Mouse (Mus musculus) ovary, postnatal 10 days (tissue): ENCODE measurements around the gene Ism1.

Source experiments
- DNase-seq: peaks from one replicate; pipeline ENCODE4 v3.0.0; 2022; ENCODE audit warnings: low spot score

Gene Ism1

GRCm38 (mm10) chr2:139677809-139678274 is at the start of gene Ism1:
Ism1 (plus strand) TSS chr2:139678178.
- peak; percentile 49 for DNase-seq

GRCm38 (mm10) chr2:139628731-139629130 is 49.2 kb upstream of the Ism1 start:
- DNase-seq, result no peak

- DNase-seq, result no peak
These were observed 48.3 kb upstream of the Ism1 start for GRCm38 (mm10) chr2:139629653-139630052.

GRCm38 (mm10) chr2:139634506-139634905 is 43.5 kb upstream of the Ism1 start:
- no peak for DNase-seq

- DNase-seq, result no peak
These were observed 40.1 kb upstream of the Ism1 start for GRCm38 (mm10) chr2:139637861-139638260.

GRCm38 (mm10) chr2:139641757-139642385 is 36.1 kb upstream of the Ism1 start:
- no peak for DNase-seq

GRCm38 (mm10) chr2:139649518-139649917 is 28.5 kb upstream of the Ism1 start:
- DNase-seq, result no peak

- DNase-seq, result no peak
These were observed 21.2 kb upstream of the Ism1 start for GRCm38 (mm10) chr2:139656750-139657149.

GRCm38 (mm10) chr2:139671838-139672237 is 6.1 kb upstream of the Ism1 start:
- no peak for DNase-seq

GRCm38 (mm10) chr2:139672371-139672770 is 5.6 kb upstream of the Ism1 start:
- DNase-seq, result no peak

GRCm38 (mm10) chr2:139677065-139677762 is 764 bp upstream of the Ism1 start:
- DNase-seq, result peak; percentile 33

- peak; percentile 10 for DNase-seq
These were observed 530 bp downstream of the Ism1 start for GRCm38 (mm10) chr2:139678275-139679140.

GRCm38 (mm10) chr2:139682540-139682939 is 4.6 kb downstream of the Ism1 start:
- DNase-seq, result no peak

- DNase-seq, result no peak
These were observed 11.5 kb downstream of the Ism1 start for GRCm38 (mm10) chr2:139689442-139690003.

GRCm38 (mm10) chr2:139693521-139693920 is 15.5 kb downstream of the Ism1 start:
- DNase-seq, result no peak

GRCm38 (mm10) chr2:139694638-139695037 is 16.7 kb downstream of the Ism1 start:
- no peak for DNase-seq

- no peak for DNase-seq
These were observed 18.6 kb downstream of the Ism1 start for GRCm38 (mm10) chr2:139696578-139696977.

- DNase-seq, result no peak
These were observed 22.6 kb downstream of the Ism1 start for GRCm38 (mm10) chr2:139700609-139701008.

- no peak for DNase-seq
These were observed 27.0 kb downstream of the Ism1 start for GRCm38 (mm10) chr2:139704951-139705350.

- DNase-seq, result no peak
These were observed 30.4 kb downstream of the Ism1 start for GRCm38 (mm10) chr2:139708194-139708899.

- DNase-seq, result no peak
These were observed 33.7 kb downstream of the Ism1 start for GRCm38 (mm10) chr2:139711640-139712039.

GRCm38 (mm10) chr2:139712046-139712445 is 34.1 kb downstream of the Ism1 start:
- no peak for DNase-seq
